Mouse (Mus musculus): Measurements from ENCODE around the gene Ndufv1. TPM values are rescaled to one million over a fixed set of nuclear protein-coding genes. Genes with fewer than 3 reads are reported as not detected.

Gene Ndufv1
- total RNA-seq, 2 experiments from 2014 or later: 399 to 553 TPM

- intact Hi-C loops (cut with DNase I): no loop called here
- DNase-seq: no peak
- TF ChIP-seq CTCF (IDR thresholded peaks at IDR 0.05): no peak
Measured at GRCm38 (mm10) chr19:3995505-3995904, 17.1 kb downstream of the Ndufv1 start.

GRCm38 (mm10) chr19:3994932-3995331, 17.7 kb downstream of the Ndufv1 start:
- intact Hi-C loops (cut with DNase I): no loop called here
- H3K4me3 ChIP-seq: no peak overlapping the region
- H3K27ac ChIP-seq: no peak overlapping the region
- no peak for TF ChIP-seq CTCF (IDR thresholded peaks at IDR 0.05)
- DNase-seq: no peak

More at GRCm38 (mm10) chr19:3995505-3995904, 17.1 kb downstream of the Ndufv1 start:
- Histone ChIP-seq H3K4me3 (no peak overlapping the region), H3K27ac (peak overlapping the region; percentile 68)

- Histone ChIP-seq H3K27ac (no peak within 1 kb of the TSS), H3K4me3 (no peak within 1 kb of the TSS)
- no peak for DNase-seq
- TF ChIP-seq CTCF (IDR thresholded peaks at IDR 0.05): no peak
- intact Hi-C loops (cut with DNase I): no loop called here
Measured at GRCm38 (mm10) chr19:3992416-3992815, 20.2 kb downstream of the Ndufv1 start, which contains the start of gene Tbx10. Gene Tbx10 (plus strand): TSS chr19:3992752.

- no peak for DNase-seq
- Histone ChIP-seq H3K27ac (no peak overlapping the region), H3K4me3 (no peak overlapping the region)
- intact Hi-C loops (cut with DNase I): no loop called here
- no peak for TF ChIP-seq CTCF (IDR thresholded peaks at IDR 0.05)
Measured at GRCm38 (mm10) chr19:3991966-3992365, 20.6 kb downstream of the Ndufv1 start.

GRCm38 (mm10) chr19:3991562-3991961, 21.0 kb downstream of the Ndufv1 start:
- TF ChIP-seq CTCF (IDR thresholded peaks at IDR 0.05): no peak
- DNase-seq: no peak
- intact Hi-C loops (cut with DNase I): no loop called here
- H3K27ac ChIP-seq: no peak overlapping the region
- H3K4me3 ChIP-seq: no peak overlapping the region

GRCm38 (mm10) chr19:3990804-3991203, 21.8 kb downstream of the Ndufv1 start:
- TF ChIP-seq CTCF (IDR thresholded peaks at IDR 0.05): no peak
- peak; percentile 71 for DNase-seq
- Histone ChIP-seq H3K27ac (peak overlapping the region; percentile 48), H3K4me3 (no peak overlapping the region)
- intact Hi-C loops (cut with DNase I): no loop called here

- H3K27ac ChIP-seq: no peak overlapping the region
- intact Hi-C loops (cut with DNase I): loop anchor here (10.0 kb wide), 1 partner anchor 204 kb away; no protein-coding TSS in a partner anchor
- H3K4me3 ChIP-seq: no peak overlapping the region
- no peak for DNase-seq
- peak; percentile 20; the same call in 1 of the 2 replicates for TF ChIP-seq CTCF (IDR thresholded peaks at IDR 0.05)
Measured at GRCm38 (mm10) chr19:3988750-3989149, 23.9 kb downstream of the Ndufv1 start.

GRCm38 (mm10) chr19:3988066-3988465, 24.5 kb downstream of the Ndufv1 start:
- Histone ChIP-seq H3K4me3 (no peak overlapping the region), H3K27ac (no peak overlapping the region)
- intact Hi-C loops (cut with DNase I): loop anchor here (10.0 kb wide), 1 partner anchor 203 kb away; no protein-coding TSS in a partner anchor
- TF ChIP-seq CTCF (IDR thresholded peaks at IDR 0.05): no peak
- DNase-seq: no peak

- intact Hi-C loops (cut with DNase I): loop anchor here (10.0 kb wide), 1 partner anchor 202 kb away; no protein-coding TSS in a partner anchor
- peak; percentile 87 for DNase-seq
- no peak for TF ChIP-seq CTCF (IDR thresholded peaks at IDR 0.05)
- Histone ChIP-seq H3K4me3 (peak within 1 kb of the TSS; percentile 61), H3K27ac (peak within 1 kb of the TSS; percentile 86)
Measured at GRCm38 (mm10) chr19:3986334-3986733, 26.3 kb downstream of the Ndufv1 start, which contains the start of gene Acy3. Gene Acy3 (plus strand): TSS chr19:3986570.

GRCm38 (mm10) chr19:3985261-3985681, 27.3 kb downstream of the Ndufv1 start:
- intact Hi-C loops (cut with DNase I): loop anchor here (10.0 kb wide), 1 partner anchor 200 kb away; no protein-coding TSS in a partner anchor
- H3K4me3 ChIP-seq: no peak overlapping the region
- H3K27ac ChIP-seq: peak overlapping the region; percentile 86
- no peak for DNase-seq
- TF ChIP-seq CTCF (IDR thresholded peaks at IDR 0.05): no peak

GRCm38 (mm10) chr19:3983527-3984200, 28.9 kb downstream of the Ndufv1 start:
- DNase-seq: no peak
- no peak for TF ChIP-seq CTCF (IDR thresholded peaks at IDR 0.05)
- Histone ChIP-seq H3K27ac (no peak overlapping the region; the same call in 1 of the 2 replicates), H3K4me3 (no peak overlapping the region)
- intact Hi-C loops (cut with DNase I): loop anchor here (5.0 to 10.0 kb wide), 2 partner anchors 199 to 256 kb away; no protein-coding TSS in a partner anchor

GRCm38 (mm10) chr19:3980917-3981316, 31.7 kb downstream of the Ndufv1 start:
- no peak for DNase-seq
- TF ChIP-seq CTCF (IDR thresholded peaks at IDR 0.05): no peak
- Histone ChIP-seq H3K27ac (no peak overlapping the region), H3K4me3 (no peak overlapping the region)
- intact Hi-C loops (cut with DNase I): loop anchor here (2.0 to 10.0 kb wide), 3 partner anchors 34 to 254 kb away; no protein-coding TSS in a partner anchor

- intact Hi-C loops (cut with DNase I): loop anchor here (2.0 to 10.0 kb wide), 3 partner anchors 34 to 253 kb away; no protein-coding TSS in a partner anchor
- H3K4me3 ChIP-seq: no peak overlapping the region
- peak; percentile 94 for TF ChIP-seq CTCF (IDR thresholded peaks at IDR 0.05)
- DNase-seq: peak; percentile 76
- H3K27ac ChIP-seq: no peak overlapping the region
Measured at GRCm38 (mm10) chr19:3980309-3980708, 32.3 kb downstream of the Ndufv1 start.
